Mouse (Mus musculus): ENCODE measurements around the gene Rem1. TPM values are rescaled to one million over a fixed set of nuclear protein-coding genes. Genes with fewer than 3 reads are reported as not detected.

Rem1 gene
- 1 to 10 TPM in 1 of 2 experiments, under 1 TPM in 1; 0.86 to 1.4 TPM for total RNA-seq (2021)

DNA sequence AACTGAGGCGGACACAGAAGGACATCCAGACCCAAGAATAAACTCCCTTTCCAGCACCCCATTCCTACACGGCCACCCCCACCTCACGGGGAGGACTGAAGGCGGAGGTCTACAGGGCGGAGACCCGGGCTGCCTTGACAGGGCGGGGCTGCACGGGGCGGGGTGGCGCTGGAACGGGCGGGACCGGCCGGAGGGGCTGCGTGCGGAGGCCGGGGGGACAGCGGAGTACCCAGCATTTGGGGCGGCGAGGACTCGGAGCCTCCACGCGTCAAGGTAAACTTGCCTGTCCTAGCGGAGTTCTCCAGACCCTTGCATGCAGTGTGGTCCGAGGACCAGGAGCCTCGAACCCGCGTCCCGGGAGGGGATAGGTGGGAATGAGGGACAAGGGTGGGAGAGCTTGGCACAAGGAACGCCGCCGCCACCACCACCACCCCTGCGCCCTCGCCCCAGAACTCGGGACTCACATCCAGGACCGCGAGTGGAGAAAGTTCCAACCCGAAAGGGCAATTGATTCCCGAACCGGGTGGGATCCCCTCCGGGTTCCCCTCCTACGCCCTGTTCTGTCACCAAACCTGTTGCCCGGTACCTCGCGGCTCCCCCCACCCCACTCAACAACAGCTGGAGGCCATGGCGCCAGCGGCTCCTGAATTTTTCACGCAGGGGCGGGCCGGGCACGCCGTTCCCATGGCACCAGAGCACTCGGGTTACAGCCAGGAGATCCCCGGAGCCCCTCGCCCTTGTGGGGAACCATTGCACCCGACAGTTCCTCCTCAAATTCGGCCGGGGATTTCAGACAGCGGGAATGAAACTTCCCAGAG, at the start of gene Rem1:
TSS of gene Rem1 (plus strand) at position 178 of the 818 bp plus-strand sequence.
- DNase-seq (ENCODE audit: low spot score in 2 of 2) = no peak
- intact Hi-C loops (cut with DNase I) = no loop called here

DNA sequence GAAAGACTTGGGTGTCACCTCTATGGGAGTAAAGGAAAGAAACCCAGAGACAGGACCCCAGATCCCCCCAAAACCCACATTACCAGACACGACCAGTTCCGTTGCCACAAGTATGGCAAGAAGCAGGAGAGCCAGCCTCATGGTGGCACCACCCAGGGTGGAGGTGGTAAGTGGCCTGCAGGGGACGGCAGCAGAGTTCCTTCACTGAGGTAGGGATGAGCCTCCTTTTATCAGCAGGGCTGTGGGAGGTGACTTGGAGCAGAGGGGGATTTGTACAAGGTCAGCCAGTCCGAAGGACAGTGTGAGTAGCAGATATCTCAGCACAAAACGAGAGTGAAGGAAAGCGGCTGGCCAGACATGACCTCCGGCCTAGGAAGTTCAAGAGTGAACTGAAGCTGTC, 46.6 kb upstream of the Rem1 start, which contains the start of gene Defb19:
TSS of gene Defb19 (minus strand) at position 206 of the 400 bp plus-strand sequence.
- DNase-seq (ENCODE audit: low spot score in 2 of 2) = no peak
- intact Hi-C loops (cut with DNase I) = no loop called here

DNA sequence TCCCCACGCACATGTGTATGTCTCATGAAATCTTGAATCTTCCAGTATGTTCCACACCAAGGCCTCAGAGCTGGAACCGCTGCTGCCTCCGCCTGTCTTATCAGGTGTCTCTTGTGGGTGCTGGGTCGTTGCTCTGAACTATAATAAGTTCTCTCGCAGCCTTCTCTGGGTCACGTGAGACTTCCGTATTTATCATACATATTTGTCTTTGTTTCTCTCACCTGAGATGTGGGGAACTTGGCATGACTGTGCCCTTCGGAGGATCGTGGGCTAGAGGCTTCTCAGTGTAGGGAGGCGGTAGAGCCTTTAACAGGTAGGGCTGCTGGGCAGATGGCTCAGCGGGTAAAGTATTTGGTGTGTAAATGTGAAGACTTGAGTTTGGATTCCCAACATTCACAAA, 46.1 kb upstream of the Rem1 start:
- intact Hi-C loops (cut with DNase I) = no loop called here
- no peak for DNase-seq (ENCODE audit: low spot score in 2 of 2)

DNA sequence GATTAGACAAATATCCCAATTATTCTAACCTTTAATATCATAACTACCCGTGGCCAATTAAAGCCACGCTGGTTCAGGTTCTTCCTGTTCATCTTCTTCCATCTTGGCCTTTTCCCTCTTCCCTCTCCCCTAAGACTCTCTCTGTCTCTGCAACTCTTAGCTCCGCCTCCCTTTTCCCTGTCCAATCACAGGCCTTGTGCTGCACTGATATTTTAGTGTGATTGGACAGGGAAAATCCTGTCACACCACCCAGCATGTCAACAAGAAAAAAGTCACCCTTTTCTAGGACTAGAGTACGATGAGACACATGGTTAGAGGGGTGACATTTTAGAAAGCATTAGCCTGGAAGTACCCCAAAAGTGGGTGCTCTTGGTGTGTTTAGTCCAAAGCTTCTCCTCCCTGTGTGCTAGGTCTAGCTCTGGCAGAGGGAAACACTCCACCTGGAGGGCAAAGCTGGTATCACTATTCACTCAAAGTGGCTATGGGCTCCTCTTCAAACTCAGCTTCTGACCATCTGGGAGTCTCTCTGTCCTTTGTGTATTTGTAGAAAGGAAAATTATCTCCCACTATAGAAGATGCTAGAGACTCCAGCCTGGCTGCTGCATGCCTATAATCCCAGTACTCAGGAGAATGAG, 39.7 kb upstream of the Rem1 start:
- DNase-seq (ENCODE audit: low spot score in 2 of 2) = no peak
- intact Hi-C loops (cut with DNase I) = no loop called here

DNA sequence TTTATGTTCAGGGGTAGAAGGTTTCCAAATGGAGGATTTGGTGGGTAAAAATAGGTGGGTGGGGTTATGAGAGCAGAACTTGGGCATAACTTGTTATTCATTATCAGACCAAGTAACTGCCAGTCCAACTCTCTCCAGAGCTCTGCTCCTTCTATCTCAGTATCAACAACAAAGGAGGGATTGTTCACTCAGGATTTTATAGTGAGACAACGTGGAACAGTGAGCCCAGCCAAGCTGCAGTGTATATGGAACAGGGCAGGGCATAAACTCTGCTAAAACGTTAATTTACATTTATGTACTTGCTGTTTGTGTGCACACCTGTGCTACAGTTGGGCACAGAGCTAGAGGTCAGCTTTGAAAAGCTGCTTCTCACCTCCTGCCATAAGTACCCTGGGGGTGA, 38.3 kb upstream of the Rem1 start:
- no peak for DNase-seq (ENCODE audit: low spot score in 2 of 2)
- intact Hi-C loops (cut with DNase I) = no loop called here

DNA sequence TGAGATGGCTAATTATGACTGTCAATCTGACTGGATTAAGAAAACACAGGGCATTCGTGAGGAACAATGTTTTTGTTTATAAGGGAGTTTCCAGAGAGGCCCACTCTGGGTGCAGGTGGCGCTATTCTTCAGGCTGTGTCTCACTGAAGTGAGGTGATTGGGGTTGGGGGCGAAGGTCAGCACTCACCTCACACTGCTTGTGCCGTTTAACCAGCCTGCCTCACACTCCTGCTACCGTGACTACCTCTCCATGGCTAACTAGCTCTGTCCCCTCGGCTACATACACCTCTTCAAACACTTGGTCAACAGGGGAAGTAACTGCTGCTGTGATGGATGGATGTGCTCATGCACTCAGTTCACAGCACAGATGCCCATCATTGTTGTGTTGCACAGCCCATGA, 37.7 kb upstream of the Rem1 start:
- DNase-seq (ENCODE audit: low spot score in 2 of 2) = no peak
- intact Hi-C loops (cut with DNase I) = no loop called here

DNA sequence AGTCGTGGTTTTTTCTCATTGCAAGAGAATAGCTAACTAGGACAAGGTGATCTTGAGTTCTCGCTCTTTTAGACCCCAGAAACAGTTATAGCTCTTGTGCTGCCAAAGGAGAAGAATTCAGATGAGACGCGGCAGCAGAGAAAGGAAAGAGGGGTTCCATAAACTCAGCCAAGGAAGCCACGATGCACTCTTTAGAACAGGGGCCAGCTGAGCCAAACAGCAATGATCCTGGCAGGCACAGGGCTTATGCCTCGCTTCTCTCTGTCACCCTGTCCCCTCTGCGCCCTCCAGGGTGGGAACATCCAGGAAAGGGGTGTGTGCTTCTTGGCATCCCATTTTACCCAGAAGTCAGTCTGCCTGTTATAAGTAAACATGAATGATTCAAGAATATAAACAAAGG, 27.5 kb upstream of the Rem1 start, which contains the start of gene Defb45:
TSS of gene Defb45 (minus strand) at position 101 of the 400 bp plus-strand sequence.
- DNase-seq (ENCODE audit: low spot score in 2 of 2) = no peak
- intact Hi-C loops (cut with DNase I) = no loop called here

DNA sequence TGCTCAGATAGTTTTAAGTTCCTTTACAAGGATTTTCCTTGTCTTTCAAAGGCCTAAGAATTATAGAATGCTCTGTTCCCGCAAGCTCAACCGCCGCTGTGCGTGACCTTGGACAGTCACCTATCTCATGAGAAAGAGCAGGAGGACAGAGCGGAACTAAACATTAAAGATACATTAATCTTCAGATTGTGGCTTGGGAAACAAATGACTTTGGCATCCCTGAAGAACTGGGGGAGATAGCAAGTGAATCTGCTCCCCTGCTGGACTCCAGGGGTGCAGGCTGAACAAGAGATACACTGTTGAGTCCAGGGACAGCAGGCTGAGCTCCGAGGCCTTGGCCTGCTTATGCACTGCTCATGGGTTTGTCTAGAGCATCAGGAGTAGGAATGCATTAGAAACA, 26.7 kb upstream of the Rem1 start:
- intact Hi-C loops (cut with DNase I) = no loop called here
- no peak for DNase-seq (ENCODE audit: low spot score in 2 of 2)

DNA sequence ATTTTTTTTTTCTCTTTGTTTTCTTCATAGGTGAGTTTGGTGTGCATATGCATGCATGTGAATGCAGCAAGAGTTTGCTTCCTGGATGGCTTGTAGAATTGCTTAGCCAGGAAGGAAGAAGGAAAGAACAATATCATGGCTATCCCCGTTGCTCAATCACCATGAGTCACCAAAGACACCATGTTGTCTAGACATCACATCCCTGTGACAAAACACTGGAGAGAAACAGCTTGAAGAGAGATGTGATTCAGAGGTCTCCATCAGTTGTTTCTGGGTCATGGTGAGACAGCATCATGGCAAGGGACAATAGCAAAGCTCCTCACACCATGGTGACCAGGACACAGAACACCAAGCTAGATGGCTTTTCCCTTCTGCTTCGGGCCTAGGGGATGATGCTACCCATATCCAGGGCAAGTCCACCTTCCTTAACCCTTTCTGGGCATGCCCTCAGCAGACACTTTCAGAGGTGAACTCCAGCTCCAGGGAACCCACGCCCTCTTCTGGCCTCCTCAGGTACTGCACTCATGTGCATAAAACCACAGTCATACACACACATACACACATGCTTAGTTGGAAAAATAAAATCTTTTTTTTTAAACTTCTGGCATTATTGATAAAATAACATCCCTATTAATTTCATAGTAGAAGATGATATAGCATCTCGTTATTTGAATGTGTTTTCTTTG, 25.3 kb upstream of the Rem1 start:
- DNase-seq (ENCODE audit: low spot score in 2 of 2) = no peak
- intact Hi-C loops (cut with DNase I) = no loop called here

DNA sequence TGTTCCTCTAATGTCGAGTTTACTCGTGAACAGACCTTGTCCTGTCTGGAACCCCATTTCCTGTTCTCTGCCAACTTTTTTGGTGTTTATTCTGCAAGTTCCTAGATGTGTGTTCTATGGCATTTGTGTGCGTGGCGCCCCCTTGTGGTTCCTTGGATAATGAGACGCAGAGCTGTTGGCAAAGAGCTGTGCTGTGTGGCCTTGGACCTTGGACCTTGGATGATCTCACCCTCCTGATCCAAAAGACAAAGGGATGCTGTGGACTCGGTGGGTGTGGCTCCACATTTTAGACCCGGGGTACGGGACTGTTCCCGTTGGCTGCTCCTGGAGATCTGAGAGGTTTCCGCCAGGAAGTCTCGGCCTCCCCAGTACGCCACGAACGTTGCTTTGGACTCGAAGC, 22.7 kb upstream of the Rem1 start, which contains the start of gene Defb36:
TSS of gene Defb36 (plus strand) at position 271 of the 400 bp plus-strand sequence.
- DNase-seq (ENCODE audit: low spot score in 2 of 2) = no peak
- intact Hi-C loops (cut with DNase I) = no loop called here

DNA sequence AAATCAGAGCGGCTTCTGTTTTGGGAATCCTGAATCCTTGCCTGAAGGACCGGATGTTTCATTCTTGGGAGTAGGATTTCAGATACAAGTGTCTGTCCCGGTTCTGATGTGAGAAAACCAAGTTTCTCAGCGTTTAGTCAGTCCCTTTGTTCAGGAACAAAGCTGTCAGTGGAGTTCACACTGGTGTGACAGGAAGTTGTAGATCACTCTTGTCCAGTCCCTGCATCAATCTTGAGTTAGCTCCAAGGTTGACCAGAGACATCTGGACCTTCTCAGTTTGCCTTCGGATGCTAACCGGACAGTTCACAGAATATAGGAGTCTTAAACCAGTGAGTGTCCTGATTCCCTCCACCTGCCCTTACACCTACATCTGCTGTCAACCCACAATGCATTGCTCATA, 19.0 kb upstream of the Rem1 start:
- no peak for DNase-seq (ENCODE audit: low spot score in 2 of 2)
- intact Hi-C loops (cut with DNase I) = no loop called here

DNA sequence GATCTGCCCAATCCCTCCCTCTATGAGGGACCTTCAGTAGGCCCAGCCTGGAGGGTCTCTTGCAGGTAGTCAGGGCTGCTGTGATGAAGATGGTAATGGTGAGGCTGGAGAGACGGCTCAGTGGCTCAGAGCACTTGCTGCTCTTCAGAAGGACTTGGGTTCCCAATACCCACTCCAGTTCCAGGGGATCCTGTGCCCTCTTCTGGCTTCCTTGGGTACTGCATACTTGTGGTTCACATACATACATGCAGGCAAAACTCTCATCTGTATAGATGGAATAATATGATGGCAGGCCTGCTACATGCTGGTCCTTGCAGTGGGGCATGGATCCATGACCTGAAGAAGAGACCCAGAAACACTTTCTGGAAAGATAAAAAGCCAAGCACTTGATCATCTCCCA, 18.0 kb upstream of the Rem1 start:
- intact Hi-C loops (cut with DNase I) = no loop called here
- no peak for DNase-seq (ENCODE audit: low spot score in 2 of 2)

DNA sequence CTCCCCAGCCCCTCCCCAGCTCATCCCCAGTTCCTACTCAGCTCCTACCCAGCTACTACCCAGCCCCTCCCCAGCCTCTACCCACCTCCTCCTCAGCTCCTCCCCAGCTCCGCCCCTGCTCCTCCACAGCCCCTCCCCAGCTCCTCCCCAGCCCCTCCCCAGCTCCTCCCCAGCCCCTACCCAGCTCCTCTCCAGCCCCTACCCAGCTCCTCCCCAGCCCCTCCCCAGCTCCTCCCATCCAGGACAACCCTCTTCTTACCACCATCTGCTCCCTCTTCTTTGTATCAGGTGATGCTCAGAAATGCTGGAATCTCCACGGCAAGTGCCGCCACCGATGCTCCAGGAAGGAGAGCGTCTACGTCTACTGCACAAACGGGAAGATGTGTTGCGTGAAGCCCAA, 14.6 kb upstream of the Rem1 start:
- no peak for DNase-seq (ENCODE audit: low spot score in 2 of 2)
- intact Hi-C loops (cut with DNase I) = no loop called here

DNA sequence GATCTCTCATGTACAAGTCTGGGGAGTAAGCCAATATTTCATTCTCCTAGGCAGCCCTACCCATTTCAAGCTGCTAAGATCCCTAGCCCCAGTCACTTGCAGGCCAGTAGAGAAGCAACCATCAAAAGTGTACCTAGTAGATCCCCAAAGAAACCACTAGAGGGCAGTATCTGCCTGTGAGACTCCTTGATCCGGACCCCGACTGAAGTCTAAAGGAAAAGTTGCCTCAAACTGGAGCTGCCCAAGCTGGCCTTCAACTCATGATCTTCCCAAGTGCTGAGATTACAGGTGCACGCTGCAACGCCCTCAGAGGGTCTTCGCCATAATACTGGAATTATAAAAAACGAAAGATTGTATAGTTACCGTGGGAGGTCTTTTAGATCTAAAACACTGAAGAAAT, 11.2 kb upstream of the Rem1 start:
- DNase-seq (ENCODE audit: low spot score in 2 of 2) = peak; percentile 21 to 35
- intact Hi-C loops (cut with DNase I) = loop anchor here (5.0 kb wide), 3 partner anchors 42 to 217 kb away; partner anchors contain the start of gene Bcl2l1

DNA sequence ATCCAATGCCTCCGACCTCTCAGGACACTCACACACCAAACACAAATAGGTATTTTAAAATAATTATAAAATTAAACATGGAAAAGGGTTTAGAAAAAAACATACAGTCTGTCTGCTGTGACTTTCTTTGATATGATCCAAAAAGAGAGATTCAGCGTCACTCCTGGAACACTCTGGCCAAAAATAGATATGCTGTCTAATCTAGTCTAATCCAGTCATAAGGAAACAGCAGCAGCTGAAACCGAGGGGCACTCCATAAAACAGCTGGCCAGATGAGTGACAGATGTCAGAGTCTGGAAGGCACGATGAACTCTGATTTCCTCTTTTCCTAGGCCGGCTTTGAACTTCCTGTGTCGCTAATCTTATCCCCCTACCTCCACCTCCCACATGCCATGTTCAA, 10.3 kb upstream of the Rem1 start:
- DNase-seq (ENCODE audit: low spot score in 2 of 2) = no peak
- intact Hi-C loops (cut with DNase I) = loop anchor here (5.0 kb wide), 3 partner anchors 41 to 216 kb away; partner anchors contain the start of gene Bcl2l1

DNA sequence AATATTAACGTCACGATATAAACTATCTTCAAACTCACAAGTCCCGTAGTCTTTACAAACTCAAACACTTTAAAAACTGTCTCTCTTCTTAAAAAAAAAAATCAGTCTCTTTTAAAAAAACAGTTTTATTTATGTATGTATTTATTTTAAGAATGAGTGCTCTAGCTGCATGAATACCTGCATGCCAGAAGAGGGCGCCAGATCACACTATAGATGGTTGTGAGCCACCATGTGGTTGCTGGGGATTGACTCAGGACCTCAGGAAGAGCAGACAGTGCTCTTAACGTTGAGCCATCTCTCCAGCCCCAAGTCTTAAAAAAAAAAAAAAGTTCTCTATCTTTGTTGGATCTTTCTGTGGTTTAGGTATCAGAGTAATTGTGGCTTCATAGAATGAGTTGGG, 9.4 kb upstream of the Rem1 start:
- no peak for DNase-seq (ENCODE audit: low spot score in 2 of 2)
- intact Hi-C loops (cut with DNase I) = loop anchor here (5.0 kb wide), 3 partner anchors 40 to 215 kb away; partner anchors contain the start of gene Bcl2l1

DNA sequence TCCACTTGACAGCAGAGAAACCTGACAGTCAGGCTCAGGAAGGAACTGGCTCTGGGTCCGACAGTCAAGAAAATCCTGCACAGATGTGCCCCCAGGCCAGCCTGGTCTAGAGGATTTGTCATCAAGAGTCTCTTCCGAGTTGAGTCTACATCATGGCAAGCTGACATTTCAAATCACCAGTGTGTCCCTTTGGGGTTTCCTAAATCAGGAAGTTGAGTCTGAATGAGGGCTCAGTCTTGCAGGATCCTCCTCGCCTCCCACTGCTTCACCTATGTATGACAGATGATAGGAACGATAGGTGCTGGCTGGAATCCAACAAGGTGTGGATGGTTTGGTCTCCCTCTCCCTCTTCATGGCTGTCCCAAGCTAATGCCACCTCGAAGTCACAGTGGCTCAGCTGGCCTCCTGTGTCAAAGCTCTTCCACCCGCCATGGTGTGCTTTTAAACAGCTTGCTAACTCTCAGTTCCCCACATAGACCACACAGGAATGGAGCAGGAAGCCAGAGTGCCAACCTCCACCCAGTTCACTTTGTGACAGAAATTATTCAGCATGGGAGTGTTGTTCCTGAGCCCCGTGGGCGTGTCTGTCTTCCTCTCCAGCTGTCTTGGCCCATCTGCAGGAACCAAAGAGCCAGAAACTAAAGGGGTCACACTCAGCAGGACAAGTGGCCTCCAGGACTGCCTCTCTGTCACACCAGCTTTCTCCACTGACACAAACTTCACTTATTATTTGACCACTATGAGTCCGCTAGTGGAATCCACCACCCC, 6.2 kb upstream of the Rem1 start:
- intact Hi-C loops (cut with DNase I) = no loop called here
- DNase-seq (ENCODE audit: low spot score in 2 of 2) = peak; percentile 18 to 25

DNA sequence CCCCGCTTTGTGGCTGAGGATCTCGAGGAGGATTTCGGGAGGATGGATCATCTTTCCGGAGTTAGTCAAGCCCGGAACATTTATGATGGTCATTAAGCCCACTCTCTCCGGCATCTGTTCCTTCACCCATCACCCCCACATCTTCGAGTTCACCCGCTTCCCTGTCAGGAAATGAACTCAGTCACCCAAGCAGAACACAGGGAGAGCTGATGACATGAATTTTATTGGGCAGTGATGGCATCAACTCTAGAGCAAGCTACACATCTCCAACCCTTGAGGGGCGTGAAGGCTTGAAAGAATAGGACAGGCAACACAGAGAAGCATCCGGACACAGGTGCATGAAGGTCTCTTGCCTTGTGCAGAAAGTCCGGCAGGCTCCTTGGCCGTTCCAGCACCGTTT, 4.6 kb upstream of the Rem1 start:
- intact Hi-C loops (cut with DNase I) = no loop called here
- DNase-seq (ENCODE audit: low spot score in 2 of 2) = no peak

DNA sequence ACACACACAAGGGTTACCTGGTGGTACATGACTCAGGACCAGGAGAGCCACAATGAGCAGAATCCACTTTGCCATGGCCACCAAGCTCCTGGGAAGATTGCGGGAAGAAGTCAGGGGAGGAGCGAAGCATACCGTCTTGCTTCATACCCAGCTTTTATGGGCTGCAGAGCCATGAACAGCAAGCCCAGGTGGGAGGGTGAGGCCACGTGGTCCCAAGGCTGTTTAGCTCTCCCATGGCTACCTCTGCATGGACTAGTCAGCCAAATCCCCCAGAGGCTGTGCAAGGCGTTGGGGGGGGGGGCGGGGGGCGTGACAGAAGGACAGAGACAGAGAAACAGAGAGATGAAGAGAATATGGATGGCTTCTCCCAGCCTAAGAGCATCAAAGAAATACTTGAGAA, 3.8 kb upstream of the Rem1 start, which contains the start of gene Defb25:
TSS of gene Defb25 (minus strand) at position 101 of the 400 bp plus-strand sequence.
- no peak for DNase-seq (ENCODE audit: low spot score in 2 of 2)
- intact Hi-C loops (cut with DNase I) = no loop called here

Data from left cerebral cortex, postnatal 36 days (tissue).